ENCODE assay signal across 2 mouse cellular contexts in the genomic region with DNA sequence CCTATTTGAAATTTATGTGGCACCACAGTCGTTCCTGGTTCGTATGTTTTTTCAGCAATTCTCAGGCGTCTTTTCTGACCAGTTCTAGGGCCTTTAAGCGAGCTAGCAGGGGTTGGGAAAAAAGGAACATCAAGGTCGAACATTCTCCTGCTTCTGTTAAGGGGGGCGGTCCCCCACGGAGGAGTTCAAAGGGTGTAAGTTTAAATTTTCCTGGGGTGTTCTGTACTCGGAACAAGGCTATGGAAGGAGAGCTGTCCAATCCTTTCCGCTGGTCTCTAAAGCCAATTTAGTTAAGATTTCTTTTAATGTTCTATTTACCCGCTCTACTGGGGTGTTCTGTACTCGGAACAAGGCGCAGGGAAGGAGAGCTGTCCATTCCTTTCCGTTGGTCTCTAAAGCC. TPM values are rescaled to one million over a fixed set of nuclear protein-coding genes. Genes with fewer than 3 reads are reported as not detected.
"Had no signal": no experiment of that assay in that cellular context is flagged by ENCODE, and none has a peak within 500 bp of the region (broad histone marks: within the 10 kb centered on the region; RNA-seq: fewer than 3 reads in every experiment).

No protein-coding gene starts in this region.

RNA-seq across cellular contexts. Expression of gene Rgs9bp, which starts 19.4 kb away (rescaled TPM):
- polyA plus RNA-seq: erythroblast, embryonic 14.5 days had no signal

RNA-seq across cellular contexts. Expression of gene Tdrd12, which starts 28.4 kb away (rescaled TPM):
- polyA plus RNA-seq: erythroblast, embryonic 14.5 days; forebrain, embryonic 11.5 days had no signal
